Mouse (Mus musculus) E14TG2a.4 (cell line): ENCODE measurements at regions not wholly inside any gene's neighbourhood (a gene's known extent, or its start where the extent isn't known, plus 50 kb on each side); places are given as distances from the start of the nearest gene placed in this dataset.

Experiments used
- CTCF ChIP-seq: conservative IDR thresholded peaks from 2 replicates; pipeline ENCODE4 v1.5.1; 2014; ENCODE audit warnings: low read length
- POU5F1 ChIP-seq: IDR thresholded peaks from 2 replicates; pipeline ENCODE4 v1.6.1; 2014; ENCODE audit warnings: low read length, borderline replicate concordance

DNA sequence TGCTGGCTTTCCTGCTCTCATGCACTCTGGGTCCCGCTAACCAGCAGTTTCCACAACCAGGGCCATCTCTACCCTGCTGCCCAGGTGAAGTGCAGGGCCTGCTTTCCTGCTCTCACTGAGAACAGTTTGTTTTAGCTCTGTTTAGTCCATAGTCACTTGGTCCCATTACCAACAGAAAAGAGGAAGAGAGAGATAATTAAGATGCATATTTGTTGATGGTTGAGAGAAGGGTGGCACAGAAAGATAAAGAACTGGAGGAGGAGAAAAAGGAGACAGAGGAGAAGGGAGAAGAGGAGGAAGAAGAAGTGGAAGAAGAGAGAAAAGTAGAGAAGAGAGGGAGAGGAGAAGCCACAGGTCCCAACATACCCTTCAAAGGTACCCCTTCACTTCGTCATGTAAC, 200.1 kb downstream of the Wdr20rt start:
- TF ChIP-seq CTCF, result no peak
- TF ChIP-seq POU5F1, result no peak
